Mouse (Mus musculus) liver, adult 2 months (tissue): ENCODE results near the gene Nipal1. TPM values are rescaled to one million over a fixed set of nuclear protein-coding genes. Genes with fewer than 3 reads are reported as not detected.

ENCODE experiments used
- DNase-seq: peaks from one replicate; pipeline ENCODE4 v3.0.0-alpha.2; 2011; ENCODE audit warnings: low read depth, low spot score; ENCODE audit errors: extremely low read depth
- H3K27ac ChIP-seq: fragments of 200-500 bp; replicated peaks from 2 replicates; pipeline ENCODE4 v1.5.1; 2012; ENCODE audit warnings: low read depth, mild to moderate bottlenecking, control low read depth, inconsistent platforms, low read length; ENCODE audit not compliant: insufficient read depth
- H3K27me3 ChIP-seq: fragments of 200-500 bp; 2 replicates; pipeline ENCODE4 v1.6.1; 2012; ENCODE audit warnings: mild to moderate bottlenecking, moderate library complexity, low read length, inconsistent platforms; ENCODE audit not compliant: control insufficient read depth, insufficient read depth
- H3K36me3 ChIP-seq: fragments of 200-500 bp; 2 replicates; pipeline ENCODE4 v1.6.1; 2012; ENCODE audit warnings: low read length, inconsistent platforms; ENCODE audit not compliant: control insufficient read depth, insufficient read depth
- H3K4me1 ChIP-seq: fragments of 200-500 bp; 2 replicates; pipeline ENCODE4 v1.6.1; 2011; ENCODE audit warnings: low read length; ENCODE audit not compliant: control insufficient read depth, insufficient read depth
- H3K4me3 ChIP-seq: fragments of 200-500 bp; 2 replicates; pipeline ENCODE4 v1.5.1; 2011; ENCODE audit warnings: low read depth, mild to moderate bottlenecking, control low read depth, low read length, moderate library complexity; ENCODE audit not compliant: insufficient read depth
- H3K79me2 ChIP-seq: fragments of 200-500 bp; 2 replicates; pipeline ENCODE4 v1.6.1; 2012; ENCODE audit warnings: inconsistent platforms, mild to moderate bottlenecking, low read length, moderate library complexity; ENCODE audit not compliant: control insufficient read depth, insufficient read depth
- H3K9ac ChIP-seq: fragments of 200-500 bp; 2 replicates; pipeline ENCODE4 v1.6.1; 2012; ENCODE audit warnings: low read depth, mild to moderate bottlenecking, control low read depth, inconsistent platforms, low read length
- CTCF ChIP-seq: fragments of 200-500 bp; IDR thresholded peaks from 2 replicates; pipeline ENCODE4 v1.5.1; 2011; ENCODE audit warnings: low read depth, low read length, control low read depth
- POLR2A ChIP-seq: fragments of 200-500 bp; IDR thresholded peaks from 2 replicates; pipeline ENCODE4 v1.6.1; 2011; ENCODE audit warnings: low read length, control low read depth; ENCODE audit not compliant: insufficient read depth; ENCODE audit errors: extremely low read depth
- WGBS: fragments of 180-500 bp; shearing (Covaris S2); methylation state at CpG from one replicate; pipeline ENCODE4 v1.1.7; 2018; 5-methylcytosine and 5-hydroxymethylcytosine counted together
- polyA plus RNA-seq: library from polyadenylated mRNA; depleted of rRNA; stranded (reverse); fragments of >200 nt; gene quantifications from 2 replicates; pipeline ENCODE4 v1.2.3, GENCODE M21; 2012
- total RNA-seq: library from RNA; depleted of rRNA; stranded (reverse); fragments of >200 nt; gene quantifications from 2 replicates; pipeline ENCODE4 v1.2.3, GENCODE M21; 2014

Nipal1 gene
- total and polyA plus RNA-seq, 2 experiments = 3.0 to 22.1 TPM

GRCm38 (mm10) chr5:72690516-72690915 lies 42.9 kb downstream of the Nipal1 start:
- no peaks in the 10 kb centered on the region for H3K36me3 ChIP-seq
- H3K9ac ChIP-seq = no peak overlapping the region
- WGBS = 96% methylated on average over 5 of the region's 5 CpGs
- no peak for DNase-seq
- no peak overlapping the region for H3K27ac ChIP-seq
- H3K4me1 ChIP-seq = no peaks in the 10 kb centered on the region
- H3K79me2 ChIP-seq = no peaks in the 10 kb centered on the region
- no peak overlapping the region for H3K4me3 ChIP-seq
- no peaks in the 10 kb centered on the region for H3K27me3 ChIP-seq
- TF ChIP-seq POLR2A = no peak
- no peak for TF ChIP-seq CTCF

- Histone ChIP-seq H3K79me2 (no peaks in the 10 kb centered on the region), H3K36me3 (no peaks in the 10 kb centered on the region), H3K4me1 (0 out of 2 replicates have a peak, but pooled peaks cover 2% of the 10 kb centered on the region), H3K27ac (no peak overlapping the region), H3K27me3 (no peaks in the 10 kb centered on the region), H3K9ac (no peak overlapping the region), H3K4me3 (no peak overlapping the region)
- WGBS = 83% methylated on average over 2 of the region's 2 CpGs
- no peak for TF ChIP-seq CTCF
- TF ChIP-seq POLR2A = no peak
- DNase-seq = no peak
Measured at GRCm38 (mm10) chr5:72694684-72695083, 47.1 kb downstream of the Nipal1 start.

GRCm38 (mm10) chr5:72696491-72696890 lies 48.9 kb downstream of the Nipal1 start:
- H3K36me3 ChIP-seq = no peaks in the 10 kb centered on the region
- no peaks in the 10 kb centered on the region for H3K27me3 ChIP-seq
- 0 out of 2 replicates have a peak, but pooled peaks cover 2% of the 10 kb centered on the region for H3K4me1 ChIP-seq
- H3K79me2 ChIP-seq = no peaks in the 10 kb centered on the region
- DNase-seq = peak; percentile 38
- H3K27ac ChIP-seq = no peak overlapping the region
- no peak overlapping the region for H3K9ac ChIP-seq
- 42% methylated on average over 13 of the region's 13 CpGs for WGBS
- TF ChIP-seq POLR2A (no peak), CTCF (no peak)
- no peak overlapping the region for H3K4me3 ChIP-seq

- Histone ChIP-seq H3K4me3 (no peak overlapping the region), H3K36me3 (no peaks in the 10 kb centered on the region), H3K27ac (no peak overlapping the region), H3K79me2 (no peaks in the 10 kb centered on the region), H3K4me1 (0 out of 2 replicates have a peak, but pooled peaks cover 2% of the 10 kb centered on the region), H3K27me3 (no peaks in the 10 kb centered on the region), H3K9ac (no peak overlapping the region)
- TF ChIP-seq CTCF (no peak), POLR2A (no peak)
- DNase-seq = no peak
- WGBS = 80% methylated on average over 3 of the region's 3 CpGs
Measured at GRCm38 (mm10) chr5:72698343-72698742, 50.7 kb downstream of the Nipal1 start.

GRCm38 (mm10) chr5:72698818-72699499 lies 51.4 kb downstream of the Nipal1 start:
- no peaks in the 10 kb centered on the region for H3K79me2 ChIP-seq
- no peak for DNase-seq
- no peak for TF ChIP-seq CTCF
- TF ChIP-seq POLR2A = no peak
- no peak overlapping the region for H3K27ac ChIP-seq
- no peaks in the 10 kb centered on the region for H3K36me3 ChIP-seq
- no peaks in the 10 kb centered on the region for H3K27me3 ChIP-seq
- 0 out of 2 replicates have a peak, but pooled peaks cover 2% of the 10 kb centered on the region for H3K4me1 ChIP-seq
- no peak overlapping the region for H3K4me3 ChIP-seq
- no peak overlapping the region for H3K9ac ChIP-seq
- 82% methylated on average over 7 of the region's 7 CpGs for WGBS

- Histone ChIP-seq H3K27me3 (no peaks in the 10 kb centered on the region), H3K9ac (no peak overlapping the region), H3K36me3 (no peaks in the 10 kb centered on the region), H3K27ac (no peak overlapping the region), H3K4me1 (0 out of 2 replicates have a peak, but pooled peaks cover 2% of the 10 kb centered on the region), H3K4me3 (no peak overlapping the region), H3K79me2 (no peaks in the 10 kb centered on the region)
- 76% methylated on average over 2 of the region's 2 CpGs for WGBS
- no peak for DNase-seq
- no peak for TF ChIP-seq POLR2A
- no peak for TF ChIP-seq CTCF
Measured at GRCm38 (mm10) chr5:72699500-72699818, 51.9 kb downstream of the Nipal1 start.
